Mouse (Mus musculus) embryonic facial prominence, embryonic 14.5 days (tissue): Measurements from ENCODE around the gene Prkce. TPM values are rescaled to one million over a fixed set of nuclear protein-coding genes. Genes with fewer than 3 reads are reported as not detected.

Experiments
- ATAC-seq: fragments of 200-750 bp; cut with Nextera tagmentation; 2 replicates; pipeline ENCODE4 v1.8.0; 2017; ENCODE audit warnings: low read depth, moderate number of reproducible peaks, moderate TSS enrichment
- DNase-seq: peaks from one replicate; pipeline ENCODE4 v3.0.0-alpha.2; 2015; ENCODE audit warnings: low spot score
- H3K27ac ChIP-seq: fragments of 300-500 bp; sonication (generic); replicated peaks from 2 replicates; pipeline ENCODE4 v1.5.1; 2014; ENCODE audit warnings: low read depth, mild to moderate bottlenecking, low read length, moderate library complexity
- H3K27me3 ChIP-seq: fragments of 300-500 bp; sonication (generic); replicated peaks from 2 replicates; pipeline ENCODE4 v1.6.1; 2014; ENCODE audit warnings: low read length; ENCODE audit not compliant: control insufficient read depth, insufficient read depth
- H3K36me3 ChIP-seq: fragments of 300-500 bp; sonication (generic); 2 replicates; pipeline ENCODE4 v1.6.1; 2014; ENCODE audit warnings: low read length, mixed read lengths; ENCODE audit not compliant: control insufficient read depth, insufficient read depth
- H3K4me1 ChIP-seq: fragments of 300-500 bp; sonication (generic); 2 replicates; pipeline ENCODE4 v1.6.1; 2014; ENCODE audit warnings: antibody characterized with exemption, low read length; ENCODE audit not compliant: control insufficient read depth, insufficient read depth
- H3K4me2 ChIP-seq: fragments of 300-500 bp; sonication (generic); 2 replicates; pipeline ENCODE4 v1.6.1; 2014; ENCODE audit warnings: low read depth, mild to moderate bottlenecking, low read length, moderate library complexity, mixed read lengths
- H3K4me3 ChIP-seq: fragments of 300-500 bp; sonication (generic); 2 replicates; pipeline ENCODE4 v1.5.1; 2014; ENCODE audit warnings: low read depth, mild to moderate bottlenecking, low read length
- H3K9ac ChIP-seq: fragments of 300-500 bp; sonication (generic); 2 replicates; pipeline ENCODE4 v1.6.1; 2014; ENCODE audit warnings: low read depth, mild to moderate bottlenecking, low read length, moderate library complexity, mixed read lengths
- H3K9me3 ChIP-seq: fragments of 300-500 bp; sonication (generic); 2 replicates; pipeline ENCODE4 v1.6.1; 2016; ENCODE audit warnings: low read length; ENCODE audit not compliant: control insufficient read depth
- whole genome bisulfite sequencing: fragments of 180-500 bp; shearing (Covaris S2); extraction: QIAGEN DNeasy Blood & Tissue Kit; methylation state at CpG from one replicate; pipeline ENCODE4 v1.1.7; 2014; 5-methylcytosine and 5-hydroxymethylcytosine counted together
- polyA plus RNA-seq: library from polyadenylated mRNA; unstranded; fragments of >200 nt; fragmentation: Nextera tagmentation; extraction: Ambion mirVana; gene quantifications from 2 replicates; pipeline ENCODE4 v1.2.1, GENCODE M21; 2014

Prkce gene
- polyA plus RNA-seq, 1 experiment from 2014 or later, result 9.7 TPM

- WGBS, result 70% methylated on average over 10 of the region's 10 CpGs
- no peaks in the 10 kb centered on the region for H3K27me3 ChIP-seq
- H3K27ac ChIP-seq, result no peak overlapping the region
- H3K36me3 ChIP-seq, result no peaks in the 10 kb centered on the region
- no peak overlapping the region for H3K4me3 ChIP-seq
- H3K4me1 ChIP-seq, result no peaks in the 10 kb centered on the region
- DNase-seq, result no peak
- no peaks in the 10 kb centered on the region for H3K9me3 ChIP-seq
- H3K9ac ChIP-seq, result no peak overlapping the region
- H3K4me2 ChIP-seq, result no peak overlapping the region
- no peak for ATAC-seq
These were observed 58.1 kb downstream of the Prkce start for GRCm38 (mm10) chr17:86225488-86226186.

GRCm38 (mm10) chr17:86226198-86226597 is 58.6 kb downstream of the Prkce start:
- Histone ChIP-seq H3K4me1 (no peaks in the 10 kb centered on the region), H3K36me3 (no peaks in the 10 kb centered on the region), H3K4me2 (no peak overlapping the region), H3K9me3 (no peaks in the 10 kb centered on the region), H3K9ac (no peak overlapping the region), H3K27ac (no peak overlapping the region), H3K27me3 (no peaks in the 10 kb centered on the region), H3K4me3 (no peak overlapping the region)
- 74% methylated on average over 8 of the region's 8 CpGs for WGBS
- ATAC-seq, result no peak
- DNase-seq, result no peak

- no peak overlapping the region for H3K9ac ChIP-seq
- 76% methylated on average over 7 of the region's 7 CpGs for WGBS
- H3K4me2 ChIP-seq, result no peak overlapping the region
- no peak overlapping the region for H3K4me3 ChIP-seq
- no peaks in the 10 kb centered on the region for H3K4me1 ChIP-seq
- DNase-seq, result no peak
- H3K27ac ChIP-seq, result no peak overlapping the region
- H3K9me3 ChIP-seq, result no peaks in the 10 kb centered on the region
- ATAC-seq, result no peak
- no peaks in the 10 kb centered on the region for H3K36me3 ChIP-seq
- H3K27me3 ChIP-seq, result no peaks in the 10 kb centered on the region
These were observed 59.0 kb downstream of the Prkce start for GRCm38 (mm10) chr17:86226635-86227034.

- Histone ChIP-seq H3K27me3 (no peaks in the 10 kb centered on the region), H3K36me3 (no peaks in the 10 kb centered on the region), H3K9me3 (no peaks in the 10 kb centered on the region), H3K4me2 (no peak overlapping the region), H3K27ac (no peak overlapping the region), H3K9ac (no peak overlapping the region), H3K4me3 (no peak overlapping the region), H3K4me1 (no peaks in the 10 kb centered on the region)
- DNase-seq, result no peak
- WGBS, result 76% methylated on average over 3 of the region's 3 CpGs
- ATAC-seq, result no peak
These were observed 59.8 kb downstream of the Prkce start for GRCm38 (mm10) chr17:86227389-86227788.

GRCm38 (mm10) chr17:86228850-86229249 is 61.3 kb downstream of the Prkce start:
- no peak overlapping the region for H3K4me3 ChIP-seq
- no peak for ATAC-seq
- H3K4me2 ChIP-seq, result no peak overlapping the region
- no peak overlapping the region for H3K27ac ChIP-seq
- H3K9me3 ChIP-seq, result no peaks in the 10 kb centered on the region
- DNase-seq, result no peak
- no peak overlapping the region for H3K9ac ChIP-seq
- no peaks in the 10 kb centered on the region for H3K27me3 ChIP-seq
- H3K36me3 ChIP-seq, result no peaks in the 10 kb centered on the region
- 88% methylated on average over 8 of the region's 8 CpGs for WGBS
- H3K4me1 ChIP-seq, result no peaks in the 10 kb centered on the region

- no peaks in the 10 kb centered on the region for H3K9me3 ChIP-seq
- no peak overlapping the region for H3K4me2 ChIP-seq
- no peaks in the 10 kb centered on the region for H3K36me3 ChIP-seq
- H3K9ac ChIP-seq, result no peak overlapping the region
- no peaks in the 10 kb centered on the region for H3K4me1 ChIP-seq
- H3K27ac ChIP-seq, result no peak overlapping the region
- ATAC-seq, result no peak
- 89% methylated on average over 16 of the region's 16 CpGs for WGBS
- H3K27me3 ChIP-seq, result no peaks in the 10 kb centered on the region
- H3K4me3 ChIP-seq, result no peak overlapping the region
- DNase-seq, result no peak
These were observed 62.6 kb downstream of the Prkce start for GRCm38 (mm10) chr17:86230141-86230633.

GRCm38 (mm10) chr17:86231741-86232179 is 64.2 kb downstream of the Prkce start:
- 84% methylated on average over 12 of the region's 12 CpGs for WGBS
- DNase-seq, result no peak
- Histone ChIP-seq H3K9ac (no peak overlapping the region), H3K27me3 (no peaks in the 10 kb centered on the region), H3K4me1 (no peaks in the 10 kb centered on the region), H3K27ac (no peak overlapping the region), H3K4me3 (no peak overlapping the region), H3K36me3 (no peaks in the 10 kb centered on the region), H3K4me2 (no peak overlapping the region), H3K9me3 (no peaks in the 10 kb centered on the region)
- no peak for ATAC-seq

GRCm38 (mm10) chr17:86232248-86232647 is 64.7 kb downstream of the Prkce start:
- Histone ChIP-seq H3K36me3 (no peaks in the 10 kb centered on the region), H3K4me1 (no peaks in the 10 kb centered on the region), H3K9ac (no peak overlapping the region), H3K4me2 (no peak overlapping the region), H3K4me3 (no peak overlapping the region), H3K9me3 (no peaks in the 10 kb centered on the region), H3K27me3 (no peaks in the 10 kb centered on the region), H3K27ac (no peak overlapping the region)
- no peak for DNase-seq
- ATAC-seq, result no peak
- WGBS, result 78% methylated on average over 4 of the region's 4 CpGs

- H3K4me2 ChIP-seq, result no peak overlapping the region
- H3K9me3 ChIP-seq, result no peaks in the 10 kb centered on the region
- H3K4me3 ChIP-seq, result no peak overlapping the region
- ATAC-seq (no peak), DNase-seq (no peak)
- no peak overlapping the region for H3K27ac ChIP-seq
- H3K36me3 ChIP-seq, result no peaks in the 10 kb centered on the region
- no peak overlapping the region for H3K9ac ChIP-seq
- H3K27me3 ChIP-seq, result no peaks in the 10 kb centered on the region
- peaks cover 7% of the 10 kb centered on the region; the same call in 1 of the 2 replicates for H3K4me1 ChIP-seq
- 70% methylated on average over 9 of the region's 9 CpGs for WGBS
These were observed 67.1 kb downstream of the Prkce start for GRCm38 (mm10) chr17:86234587-86235150.
